Comparison of ENCODE assay signal across 11 mouse cellular contexts in the genomic region with DNA sequence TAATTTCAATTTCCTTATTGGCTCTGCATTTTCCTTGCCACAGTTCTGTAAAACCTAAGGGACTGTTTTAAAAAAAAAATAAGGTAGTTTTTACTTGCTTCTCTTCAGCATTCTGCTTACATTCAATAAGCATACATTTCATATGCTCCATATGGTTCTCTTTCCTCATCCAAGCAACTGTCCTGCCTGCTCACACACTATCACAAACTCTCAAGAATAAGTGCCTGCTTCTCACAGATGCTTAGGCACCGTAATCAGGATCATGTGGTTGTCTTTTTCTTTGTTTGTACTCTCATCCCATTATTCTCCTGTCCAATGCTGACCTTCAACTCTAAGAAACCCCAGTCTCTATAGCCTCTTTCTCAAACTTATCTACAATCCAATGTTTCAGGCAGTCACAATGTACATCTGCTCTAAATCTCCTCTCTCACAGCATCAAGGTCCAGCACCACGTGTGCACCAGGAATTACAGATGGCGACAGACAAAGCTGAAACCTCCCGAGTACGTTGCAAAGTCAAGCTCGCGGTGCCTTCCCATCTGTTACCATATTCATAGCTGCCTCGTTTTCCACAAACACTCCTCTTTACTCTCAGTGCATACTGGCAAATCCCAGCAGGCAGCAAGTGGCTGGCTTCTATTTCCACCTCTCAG.
DNase-seq lines count a peak whose midpoint lies in the region; ATAC-seq lines count a peak whose summit lies in the region.
"Had no signal": no experiment of that assay in that cellular context is flagged by ENCODE, and none has a peak within 500 bp of the region (broad histone marks: within the 10 kb centered on the region; RNA-seq: fewer than 3 reads in every experiment).

No protein-coding gene starts in this region.

- H3K36me3 ChIP-seq in hindbrain, embryonic 13.5 days = no peaks in the 10 kb centered on the region
- no peaks in the 10 kb centered on the region for H3K36me3 ChIP-seq in hindbrain, embryonic 12.5 days
- no peaks in the 10 kb centered on the region for H3K36me3 ChIP-seq in hindbrain, embryonic 14.5 days (replicated peaks; ENCODE audit: control insufficient read depth, insufficient read depth)
- no peaks in the 10 kb centered on the region for H3K36me3 ChIP-seq in midbrain, embryonic 12.5 days
- H3K36me3 ChIP-seq: liver, embryonic 13.5 days had no signal

- WGBS in hindbrain, embryonic 13.5 days = 56% methylated on average over 8 of the region's 8 CpGs
- WGBS in hindbrain, embryonic 12.5 days = 65% methylated on average over 8 of the region's 8 CpGs
- WGBS in hindbrain, embryonic 14.5 days = 51% methylated on average over 8 of the region's 8 CpGs
- 59% methylated on average over 8 of the region's 8 CpGs for WGBS in midbrain, embryonic 12.5 days

- peak; percentile 61 for ATAC-seq in hindbrain, embryonic 13.5 days (ENCODE audit: low FRiP score)
- no peak for ATAC-seq in hindbrain, embryonic 12.5 days (ENCODE audit: low FRiP score)
- ATAC-seq in hindbrain, embryonic 14.5 days (ENCODE audit: low FRiP score) = peak; percentile 76
- ATAC-seq in midbrain, embryonic 12.5 days (ENCODE audit: low FRiP score, low read depth) = peak; percentile 51
- no peak for ATAC-seq in inflammation-experienced regulatory T-cells, adult 6 months

- H3K4me1 ChIP-seq in hindbrain, embryonic 13.5 days (replicated peaks) = 0 out of 2 replicates have a peak, but pooled peaks cover 3% of the 10 kb centered on the region
- H3K4me1 ChIP-seq in hindbrain, embryonic 12.5 days = no peaks in the 10 kb centered on the region
- H3K4me1 ChIP-seq in hindbrain, embryonic 14.5 days (replicated peaks; ENCODE audit: control insufficient read depth, insufficient read depth, low read length) = 0 out of 2 replicates have a peak, but pooled peaks cover 3% of the 10 kb centered on the region
- H3K4me1 ChIP-seq in midbrain, embryonic 12.5 days = no peaks in the 10 kb centered on the region
- H3K4me1 ChIP-seq: liver, embryonic 13.5 days had no signal

- no peak overlapping the region for H3K4me3 ChIP-seq in hindbrain, embryonic 13.5 days
- H3K4me3 ChIP-seq in hindbrain, embryonic 12.5 days = no peak overlapping the region
- H3K4me3 ChIP-seq in hindbrain, embryonic 14.5 days (replicated peaks; ENCODE audit: low read length) = no peak overlapping the region
- no peak overlapping the region for H3K4me3 ChIP-seq in midbrain, embryonic 12.5 days
- H3K4me3 ChIP-seq: liver, embryonic 13.5 days had no signal

- H3K9me3 ChIP-seq in hindbrain, embryonic 13.5 days = no peaks in the 10 kb centered on the region
- H3K9me3 ChIP-seq in hindbrain, embryonic 12.5 days (replicated peaks) = no peaks in the 10 kb centered on the region
- no peaks in the 10 kb centered on the region for H3K9me3 ChIP-seq in hindbrain, embryonic 14.5 days (ENCODE audit: control insufficient read depth, low read length)
- no peaks in the 10 kb centered on the region for H3K9me3 ChIP-seq in midbrain, embryonic 12.5 days
- H3K9me3 ChIP-seq: liver, embryonic 13.5 days had no signal

- no peak overlapping the region for H3K4me2 ChIP-seq in hindbrain, embryonic 13.5 days
- H3K4me2 ChIP-seq in hindbrain, embryonic 12.5 days (replicated peaks) = no peak overlapping the region
- no peak overlapping the region for H3K4me2 ChIP-seq in hindbrain, embryonic 14.5 days (replicated peaks)
- no peak overlapping the region for H3K4me2 ChIP-seq in midbrain, embryonic 12.5 days (replicated peaks)
- H3K4me2 ChIP-seq: liver, embryonic 13.5 days had no signal

- no peaks in the 10 kb centered on the region for H3K27me3 ChIP-seq in hindbrain, embryonic 13.5 days
- H3K27me3 ChIP-seq in hindbrain, embryonic 12.5 days = no peaks in the 10 kb centered on the region
- H3K27me3 ChIP-seq in hindbrain, embryonic 14.5 days (ENCODE audit: control insufficient read depth, insufficient read depth, low read length) = no peaks in the 10 kb centered on the region
- no peaks in the 10 kb centered on the region for H3K27me3 ChIP-seq in midbrain, embryonic 12.5 days
- H3K27me3 ChIP-seq: liver, embryonic 13.5 days had no signal

- no peak overlapping the region for H3K9ac ChIP-seq in hindbrain, embryonic 13.5 days
- no peak overlapping the region for H3K9ac ChIP-seq in hindbrain, embryonic 12.5 days
- H3K9ac ChIP-seq in hindbrain, embryonic 14.5 days = no peak overlapping the region
- no peak overlapping the region for H3K9ac ChIP-seq in midbrain, embryonic 12.5 days (replicated peaks)
- H3K9ac ChIP-seq: liver, embryonic 13.5 days had no signal

- DNase-seq in embryo, embryonic 10.5 days (ENCODE audit: low spot score) = peak; percentile 3
- no peak for DNase-seq in hindbrain, embryonic 14.5 days (ENCODE audit: low spot score)
- no peak for DNase-seq in urinary bladder, adult 18-20 months (ENCODE audit: low spot score in 2 of 2)
- no peak for DNase-seq in c-Kit-positive CD71-positive TER-119-positive erythroid progenitor cells, embryonic 14.5 days (ENCODE audit: low spot score)
- DNase-seq: liver, embryonic 13.5 days; thymus, postnatal 4 days had no signal

- no peak overlapping the region for H3K27ac ChIP-seq in hindbrain, embryonic 13.5 days
- no peak overlapping the region for H3K27ac ChIP-seq in hindbrain, embryonic 12.5 days
- no peak overlapping the region for H3K27ac ChIP-seq in hindbrain, embryonic 14.5 days
- H3K27ac ChIP-seq in midbrain, embryonic 12.5 days (replicated peaks) = no peak overlapping the region
- H3K27ac ChIP-seq: liver, embryonic 13.5 days; macrophage had no signal

Comparison
In these comparisons a context has a peak if more than half of its experiments do, and no peak if none do; other contexts are left out.
1. ATAC-seq: peak in hindbrain, embryonic 13.5 days (single experiment), hindbrain, embryonic 14.5 days (single experiment) and midbrain, embryonic 12.5 days (single experiment); none in hindbrain, embryonic 12.5 days (single experiment) and inflammation-experienced regulatory T-cells, adult 6 months (single experiment).